ENCODE assay signal across 30 mouse cellular contexts in genomic region chr14:86211654-86212053, GRCm38 (mm10).
DNase-seq lines count a peak whose midpoint lies in the region; ATAC-seq and TF ChIP-seq lines count a peak whose summit lies in the region.
"Had no signal": no experiment of that assay in that cellular context is flagged by ENCODE, and none has a peak within 500 bp of the region (broad histone marks: within the 10 kb centered on the region; RNA-seq: fewer than 3 reads in every experiment).

No protein-coding gene starts in this region.

- WGBS in forebrain, embryonic 14.5 days, result 72% methylated on average over 3 of the region's 3 CpGs
- 93% methylated on average over 3 of the region's 3 CpGs for WGBS in forebrain, embryonic 10.5 days
- WGBS in hindbrain, embryonic 14.5 days, result 79% methylated on average over 3 of the region's 3 CpGs
- WGBS in hindbrain, embryonic 12.5 days, result 87% methylated on average over 3 of the region's 3 CpGs

- DNase-seq in forebrain, embryonic 14.5 days (ENCODE audit: low spot score), result peak; percentile 39
- DNase-seq in forebrain, embryonic 10.5 days (ENCODE audit: extremely low spot score, low spot score), result no peak
- no peak for DNase-seq in hindbrain, embryonic 14.5 days (ENCODE audit: low spot score)
- DNase-seq in brain, embryonic 14.5 days (ENCODE audit: low read depth), result peak; percentile 63
- peak; percentile 1 for DNase-seq in mesoderm, embryonic 11.5 days (ENCODE audit: low read depth, low spot score)
- DNase-seq: adrenal gland, postnatal 14 days; cerebellum, adult 2 months; cerebellum, postnatal 25 days; gastrocnemius, postnatal 14 days; heart, postnatal 36 days; kidney, adult 11 months; kidney, postnatal 14 days; layer of hippocampus, adult 9-11 months; liver, embryonic 13.5 days; lung, adult 18-20 months; lung, postnatal 10 days; thymus, postnatal 4 days had no signal

- peak; percentile 40; the same call in 1 of the 2 replicates for ATAC-seq in forebrain, embryonic 14.5 days
- ATAC-seq in hindbrain, embryonic 14.5 days (ENCODE audit: low FRiP score), result peak; percentile 37; the same call in 1 of the 2 replicates
- ATAC-seq in hindbrain, embryonic 12.5 days (ENCODE audit: low FRiP score), result no peak
- no peak for ATAC-seq in megakaryocyte, adult 5-6 weeks (ENCODE audit: poor library complexity, severe bottlenecking)
- ATAC-seq: CD4-positive, CD25-positive, alpha-beta regulatory T cell, adult 4 months; inflammation-experienced regulatory T-cells, adult 6 months; midbrain, embryonic 16.5 days had no signal

- no peaks in the 10 kb centered on the region for H3K36me3 ChIP-seq in forebrain, embryonic 14.5 days (ENCODE audit: control insufficient read depth, insufficient read depth, low read length)
- H3K36me3 ChIP-seq in forebrain, embryonic 10.5 days (replicated peaks), result no peaks in the 10 kb centered on the region
- no peaks in the 10 kb centered on the region for H3K36me3 ChIP-seq in hindbrain, embryonic 14.5 days (replicated peaks; ENCODE audit: control insufficient read depth, insufficient read depth)
- no peaks in the 10 kb centered on the region for H3K36me3 ChIP-seq in hindbrain, embryonic 12.5 days
- H3K36me3 ChIP-seq: heart, embryonic 10.5 days; limb, embryonic 10.5 days; limb, embryonic 15.5 days; liver, embryonic 13.5 days; midbrain, embryonic 10.5 days; neural tube, embryonic 12.5 days had no signal

- H3K4me1 ChIP-seq in forebrain, embryonic 14.5 days (ENCODE audit: control insufficient read depth, insufficient read depth, low read length), result no peaks in the 10 kb centered on the region
- H3K4me1 ChIP-seq in forebrain, embryonic 10.5 days, result no peaks in the 10 kb centered on the region
- H3K4me1 ChIP-seq in hindbrain, embryonic 14.5 days (replicated peaks; ENCODE audit: control insufficient read depth, insufficient read depth, low read length), result no peaks in the 10 kb centered on the region
- no peaks in the 10 kb centered on the region for H3K4me1 ChIP-seq in hindbrain, embryonic 12.5 days
- H3K4me1 ChIP-seq: heart, embryonic 10.5 days; limb, embryonic 10.5 days; limb, embryonic 15.5 days; liver, embryonic 13.5 days; midbrain, embryonic 10.5 days; neural tube, embryonic 12.5 days had no signal

- no peak overlapping the region for H3K27ac ChIP-seq in forebrain, embryonic 14.5 days (ENCODE audit: low read depth, low read length)
- H3K27ac ChIP-seq in forebrain, embryonic 10.5 days, result no peak overlapping the region
- no peak overlapping the region for H3K27ac ChIP-seq in hindbrain, embryonic 14.5 days
- H3K27ac ChIP-seq in hindbrain, embryonic 12.5 days, result no peak overlapping the region
- H3K27ac ChIP-seq: heart, embryonic 10.5 days; limb, embryonic 10.5 days; limb, embryonic 15.5 days; liver, embryonic 13.5 days; macrophage; midbrain, embryonic 10.5 days; neural tube, embryonic 12.5 days had no signal

- H3K9me3 ChIP-seq in forebrain, embryonic 14.5 days (replicated peaks; ENCODE audit: control insufficient read depth, low read length), result no peaks in the 10 kb centered on the region
- no peaks in the 10 kb centered on the region for H3K9me3 ChIP-seq in forebrain, embryonic 10.5 days
- no peaks in the 10 kb centered on the region for H3K9me3 ChIP-seq in hindbrain, embryonic 14.5 days (ENCODE audit: control insufficient read depth, low read length)
- no peaks in the 10 kb centered on the region for H3K9me3 ChIP-seq in hindbrain, embryonic 12.5 days (replicated peaks)
- H3K9me3 ChIP-seq: heart, embryonic 10.5 days; limb, embryonic 10.5 days; limb, embryonic 15.5 days; liver, embryonic 13.5 days; midbrain, embryonic 10.5 days; neural tube, embryonic 12.5 days had no signal

- no peaks in the 10 kb centered on the region for H3K27me3 ChIP-seq in forebrain, embryonic 14.5 days (replicated peaks; ENCODE audit: control insufficient read depth, insufficient read depth, low read length)
- no peaks in the 10 kb centered on the region for H3K27me3 ChIP-seq in forebrain, embryonic 10.5 days (ENCODE audit: poor library complexity, severe bottlenecking)
- no peaks in the 10 kb centered on the region for H3K27me3 ChIP-seq in hindbrain, embryonic 14.5 days (ENCODE audit: control insufficient read depth, insufficient read depth, low read length)
- H3K27me3 ChIP-seq in hindbrain, embryonic 12.5 days, result no peaks in the 10 kb centered on the region
- H3K27me3 ChIP-seq: limb, embryonic 15.5 days; liver, embryonic 13.5 days; neural tube, embryonic 12.5 days had no signal

- H3K9ac ChIP-seq in forebrain, embryonic 14.5 days (ENCODE audit: low read length), result no peak overlapping the region
- H3K9ac ChIP-seq in hindbrain, embryonic 14.5 days, result no peak overlapping the region
- H3K9ac ChIP-seq in hindbrain, embryonic 12.5 days, result no peak overlapping the region
- H3K9ac ChIP-seq: limb, embryonic 15.5 days; liver, embryonic 13.5 days; neural tube, embryonic 12.5 days had no signal

- no peak overlapping the region for H3K4me2 ChIP-seq in forebrain, embryonic 14.5 days (ENCODE audit: low read length)
- no peak overlapping the region for H3K4me2 ChIP-seq in hindbrain, embryonic 14.5 days (replicated peaks)
- H3K4me2 ChIP-seq in hindbrain, embryonic 12.5 days (replicated peaks), result no peak overlapping the region
- H3K4me2 ChIP-seq: limb, embryonic 15.5 days; liver, embryonic 13.5 days; neural tube, embryonic 12.5 days had no signal

- TF ChIP-seq CTCF in brain, embryonic 14.5 days (IDR thresholded peaks at IDR 0.05; ENCODE audit: borderline replicate concordance, extremely low read depth, insufficient read depth, insufficient read length), result no peak

- no peak overlapping the region for H3K4me3 ChIP-seq in forebrain, embryonic 14.5 days (ENCODE audit: low read depth, low read length)
- no peak overlapping the region for H3K4me3 ChIP-seq in forebrain, embryonic 10.5 days
- no peak overlapping the region for H3K4me3 ChIP-seq in hindbrain, embryonic 14.5 days (replicated peaks; ENCODE audit: low read length)
- H3K4me3 ChIP-seq in hindbrain, embryonic 12.5 days, result no peak overlapping the region
- H3K4me3 ChIP-seq: erythroblast, embryonic 14.5 days; heart, embryonic 10.5 days; limb, embryonic 10.5 days; limb, embryonic 15.5 days; liver, embryonic 13.5 days; midbrain, embryonic 10.5 days; myocyte; neural tube, embryonic 12.5 days had no signal

- TF ChIP-seq POLR2A in brain, embryonic 14.5 days (IDR thresholded peaks at IDR 0.05; ENCODE audit: borderline replicate concordance, extremely low read depth, insufficient read depth, insufficient read length, poor library complexity, severe bottlenecking), result no peak

Comparison
In these comparisons a context has a peak if more than half of its experiments do, and no peak if none do; other contexts are left out.
1. ATAC-seq: peak in forebrain, embryonic 14.5 days (single experiment) and hindbrain, embryonic 14.5 days (single experiment); none in hindbrain, embryonic 12.5 days (single experiment) and megakaryocyte, adult 5-6 weeks (single experiment).
2. DNase-seq: peak in forebrain, embryonic 14.5 days (single experiment), brain, embryonic 14.5 days (single experiment) and mesoderm, embryonic 11.5 days (single experiment); none in forebrain, embryonic 10.5 days (single experiment) and hindbrain, embryonic 14.5 days (single experiment).